Mouse (Mus musculus) E14TG2a.4 (cell line): ENCODE measurements at regions not wholly inside any gene's neighbourhood (a gene's known extent, or its start where the extent isn't known, plus 50 kb on each side); places are given as distances from the start of the nearest gene placed in this dataset.

Experiments used
- H3K27me3 ChIP-seq: 2 replicates; pipeline ENCODE4 v1.6.1; 2014; ENCODE audit warnings: low read length, control low read depth; ENCODE audit not compliant: insufficient read depth
- H3K36me3 ChIP-seq: 2 replicates; pipeline ENCODE4 v1.6.1; 2014; ENCODE audit warnings: low read length, control low read depth; ENCODE audit not compliant: insufficient read depth
- H3K4me1 ChIP-seq: replicated peaks from 2 replicates; pipeline ENCODE4 v1.6.1; 2014; ENCODE audit warnings: low read depth, low read length, control low read depth
- H3K4me3 ChIP-seq: replicated peaks from 2 replicates; pipeline ENCODE4 v1.5.1; 2014; ENCODE audit warnings: mild to moderate bottlenecking, low read length
- H3K9me3 ChIP-seq: 2 replicates; pipeline ENCODE4 v1.6.1; 2014; ENCODE audit warnings: low read length, control low read depth
- CTCF ChIP-seq: conservative IDR thresholded peaks from 2 replicates; pipeline ENCODE4 v1.5.1; 2014; ENCODE audit warnings: low read length
- NANOG ChIP-seq: IDR thresholded peaks from 2 replicates; pipeline ENCODE4 v1.6.1; 2014; ENCODE audit warnings: borderline replicate concordance, low read length, mixed read lengths
- POU5F1 ChIP-seq: IDR thresholded peaks from 2 replicates; pipeline ENCODE4 v1.6.1; 2014; ENCODE audit warnings: low read length, borderline replicate concordance

DNA sequence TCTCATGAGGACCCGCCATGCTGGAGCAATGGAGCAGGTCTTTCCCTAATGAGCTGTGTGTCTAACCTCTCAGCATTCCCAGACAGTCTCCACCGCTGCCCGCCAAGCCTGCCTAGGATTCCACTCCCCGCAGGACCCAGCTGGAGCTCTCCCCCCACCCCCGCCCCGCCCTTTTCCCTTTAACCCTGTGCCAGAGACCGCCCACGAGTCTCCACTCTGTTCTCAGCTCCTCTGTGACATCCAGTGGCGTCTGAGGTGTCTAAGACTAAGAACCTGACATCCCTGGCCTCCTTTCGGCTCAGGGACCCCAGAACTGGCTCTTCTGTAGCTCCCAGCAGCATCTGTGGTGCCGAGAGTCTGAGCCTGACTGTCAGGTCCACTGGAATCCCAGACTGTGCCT is 50.9 kb upstream of the Tpp2 start:
- Histone ChIP-seq H3K36me3 (no peaks in the 10 kb centered on the region), H3K27me3 (0 out of 2 replicates have a peak, but pooled peaks cover 3% of the 10 kb centered on the region), H3K4me1 (peaks cover 13% of the 10 kb centered on the region), H3K4me3 (peak overlapping the region; percentile 60), H3K9me3 (no peaks in the 10 kb centered on the region)
- no peak for TF ChIP-seq POU5F1
- TF ChIP-seq NANOG, result no peak
- no peak for TF ChIP-seq CTCF

DNA sequence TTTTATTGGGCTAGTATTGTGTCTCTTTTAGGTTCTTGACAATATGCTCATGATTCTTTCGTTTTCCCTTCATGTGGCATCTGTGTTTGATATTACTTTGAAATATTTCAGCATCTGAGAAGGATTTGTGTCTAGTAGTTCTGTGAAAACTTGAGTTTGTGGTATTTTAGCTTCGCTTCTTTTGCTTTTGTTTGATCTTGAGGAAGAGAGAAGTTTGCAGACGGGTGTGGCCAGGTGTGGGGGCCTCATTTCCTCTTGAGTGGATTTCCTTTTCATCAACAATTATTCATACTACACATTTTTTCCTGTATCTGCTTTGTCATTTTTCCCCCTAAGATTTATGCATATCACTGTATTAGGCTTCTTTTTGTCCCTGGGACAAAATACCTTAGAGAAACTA is 52.8 kb upstream of the Uxs1 start:
- H3K4me1 ChIP-seq, result peaks cover 13% of the 10 kb centered on the region
- no peak overlapping the region for H3K4me3 ChIP-seq
- H3K36me3 ChIP-seq, result no peaks in the 10 kb centered on the region
- no peaks in the 10 kb centered on the region for H3K9me3 ChIP-seq
- no peaks in the 10 kb centered on the region for H3K27me3 ChIP-seq
- TF ChIP-seq POU5F1, result no peak
- no peak for TF ChIP-seq NANOG
- no peak for TF ChIP-seq CTCF

DNA sequence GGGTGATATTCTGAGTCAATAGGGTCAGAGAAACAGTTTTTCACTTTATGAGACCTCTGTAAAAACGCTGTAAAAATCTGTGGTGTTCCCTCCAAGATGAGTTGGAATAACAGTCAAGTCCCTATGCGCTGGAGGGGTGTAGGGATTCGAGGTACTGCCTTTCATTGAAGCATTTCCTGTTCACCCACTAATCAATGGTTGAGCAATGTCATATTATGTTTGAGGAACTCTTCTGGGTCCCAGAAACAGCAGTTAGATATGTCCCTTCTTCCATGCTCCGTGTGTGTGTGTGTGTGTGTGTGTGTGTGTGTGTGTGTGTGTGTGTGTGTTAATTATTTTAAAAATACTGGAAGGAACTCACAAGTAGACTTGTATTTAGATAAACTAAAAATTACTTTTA is 52.3 kb upstream of the Uxs1 start:
- TF ChIP-seq CTCF, result no peak
- TF ChIP-seq POU5F1, result no peak
- no peak for TF ChIP-seq NANOG
- no peaks in the 10 kb centered on the region for H3K9me3 ChIP-seq
- H3K4me3 ChIP-seq, result no peak overlapping the region
- H3K36me3 ChIP-seq, result no peaks in the 10 kb centered on the region
- H3K4me1 ChIP-seq, result peaks cover 13% of the 10 kb centered on the region
- no peaks in the 10 kb centered on the region for H3K27me3 ChIP-seq

DNA sequence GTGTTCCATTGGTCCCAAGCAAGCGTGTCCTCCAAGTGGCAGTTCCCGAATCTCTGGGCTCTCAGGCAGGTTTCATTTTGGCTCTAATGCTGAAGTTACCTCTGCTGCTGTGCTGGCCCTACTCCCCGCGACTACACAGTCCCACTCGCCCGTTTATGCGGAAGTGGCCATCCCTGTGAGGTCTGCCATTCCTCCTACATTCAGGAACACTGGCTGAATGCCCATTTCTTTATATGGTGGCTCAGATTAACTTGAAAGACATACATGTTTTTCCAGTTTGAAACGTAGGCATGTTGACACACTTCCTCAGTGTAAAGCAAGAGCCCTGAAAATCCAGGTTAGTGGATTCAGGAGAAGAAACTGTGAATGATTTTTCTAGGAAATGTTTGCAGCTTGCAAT is 51.6 kb upstream of the Uxs1 start:
- H3K9me3 ChIP-seq, result no peaks in the 10 kb centered on the region
- peaks cover 13% of the 10 kb centered on the region for H3K4me1 ChIP-seq
- TF ChIP-seq POU5F1, result no peak
- no peak for TF ChIP-seq CTCF
- TF ChIP-seq NANOG, result no peak
- no peak overlapping the region for H3K4me3 ChIP-seq
- H3K27me3 ChIP-seq, result no peaks in the 10 kb centered on the region
- H3K36me3 ChIP-seq, result no peaks in the 10 kb centered on the region

DNA sequence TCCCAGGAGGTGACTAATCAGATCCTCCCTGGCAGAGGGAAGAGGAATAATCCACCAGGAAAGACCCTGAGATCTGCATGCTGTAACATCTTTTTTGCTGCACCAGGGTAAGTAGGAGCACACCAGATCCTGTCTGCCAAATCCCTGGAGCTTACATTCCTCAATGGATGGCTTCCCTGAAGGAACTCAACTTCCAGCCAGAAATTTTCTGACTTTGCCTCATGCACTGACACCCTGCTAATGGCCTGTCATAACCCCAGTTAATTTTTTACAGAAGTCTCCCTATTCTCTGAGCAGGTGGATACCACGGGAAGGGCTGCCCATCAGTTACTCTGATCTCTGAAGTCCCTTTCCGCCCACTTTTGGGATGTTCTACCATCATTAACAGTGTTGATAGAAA is 50.6 kb upstream of the Uxs1 start:
- no peaks in the 10 kb centered on the region for H3K27me3 ChIP-seq

DNA sequence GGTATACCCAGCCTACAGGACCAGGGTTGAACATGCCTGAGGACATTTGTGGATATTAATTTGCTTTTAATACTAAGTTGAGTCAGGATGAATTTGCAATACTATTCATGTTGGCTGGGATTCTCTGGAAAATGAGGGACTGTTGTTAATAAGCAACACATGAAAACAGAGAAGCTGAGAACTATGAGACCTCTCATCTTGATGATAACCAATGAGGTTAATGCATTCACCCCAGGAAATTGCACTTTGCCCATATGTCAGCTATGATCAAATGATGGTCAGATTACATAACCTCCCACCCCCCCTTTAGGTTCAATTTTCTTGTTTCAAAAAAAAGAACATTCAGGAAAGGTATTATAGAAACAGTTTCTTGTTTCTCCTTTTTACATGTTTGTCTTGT is 50.1 kb upstream of the Uxs1 start:
- no peaks in the 10 kb centered on the region for H3K9me3 ChIP-seq
- TF ChIP-seq NANOG (no peak), POU5F1 (no peak), CTCF (no peak)
- H3K36me3 ChIP-seq, result no peaks in the 10 kb centered on the region
- H3K4me1 ChIP-seq, result peaks cover 10% of the 10 kb centered on the region
- no peaks in the 10 kb centered on the region for H3K27me3 ChIP-seq
- H3K4me3 ChIP-seq, result no peak overlapping the region

More for the DNA sequence above, 50.6 kb upstream of the Uxs1 start:
- TF ChIP-seq NANOG (no peak), POU5F1 (no peak), CTCF (no peak)
- Histone ChIP-seq H3K4me3 (no peak overlapping the region), H3K4me1 (peaks cover 13% of the 10 kb centered on the region), H3K36me3 (no peaks in the 10 kb centered on the region), H3K9me3 (no peaks in the 10 kb centered on the region)
